8 mouse cellular contexts compared by ENCODE assay signal in genomic region chr10:70296531-70297366, GRCm38 (mm10). TPM values are rescaled to one million over a fixed set of nuclear protein-coding genes. Genes with fewer than 3 reads are reported as not detected.
DNase-seq lines count a peak whose midpoint lies in the region; ATAC-seq lines count a peak whose summit lies in the region.

No protein-coding gene starts in this region.

- H3K4me2 ChIP-seq in forebrain, embryonic 11.5 days (ENCODE audit: low read depth, low read length, severe bottlenecking), result 0 out of 2 replicates have a peak overlapping the region, but pooled peaks have one; percentile 31
- peak overlapping the region; percentile 41; the same call in 1 of the 2 replicates for H3K4me2 ChIP-seq in heart, embryonic 15.5 days
- 0 out of 2 replicates have a peak overlapping the region, but pooled peaks have one; percentile 22 for H3K4me2 ChIP-seq in liver, embryonic 12.5 days
- peak overlapping the region; percentile 34; the same call in 1 of the 2 replicates for H3K4me2 ChIP-seq in stomach, embryonic 15.5 days

- H3K4me1 ChIP-seq in forebrain, embryonic 11.5 days (replicated peaks; ENCODE audit: control insufficient read depth, insufficient read depth, low read length), result 0 out of 2 replicates have a peak, but pooled peaks cover 2% of the 10 kb centered on the region
- 0 out of 2 replicates have a peak, but pooled peaks cover 4% of the 10 kb centered on the region for H3K4me1 ChIP-seq in heart, embryonic 15.5 days (replicated peaks)
- H3K4me1 ChIP-seq in liver, embryonic 12.5 days, result 0 out of 2 replicates have a peak, but pooled peaks cover 4% of the 10 kb centered on the region
- H3K4me1 ChIP-seq in stomach, embryonic 15.5 days, result no peaks in the 10 kb centered on the region; the same call in 1 of the 2 replicates

- no peaks in the 10 kb centered on the region for H3K27me3 ChIP-seq in forebrain, embryonic 11.5 days (ENCODE audit: control insufficient read depth, insufficient read depth, low read length)
- H3K27me3 ChIP-seq in heart, embryonic 15.5 days, result no peaks in the 10 kb centered on the region; the same call in 1 of the 2 replicates
- peaks cover 4% of the 10 kb centered on the region; the same call in 1 of the 2 replicates for H3K27me3 ChIP-seq in liver, embryonic 12.5 days (replicated peaks)
- no peaks in the 10 kb centered on the region for H3K27me3 ChIP-seq in stomach, embryonic 15.5 days (replicated peaks)

- no peak overlapping the region; the same call in 1 of the 2 replicates for H3K9ac ChIP-seq in forebrain, embryonic 11.5 days (ENCODE audit: low read length)
- H3K9ac ChIP-seq in heart, embryonic 15.5 days, result no peak overlapping the region
- H3K9ac ChIP-seq in liver, embryonic 12.5 days, result no peak overlapping the region
- no peak overlapping the region for H3K9ac ChIP-seq in stomach, embryonic 15.5 days

- peak; percentile 33 for DNase-seq in c-Kit-negative CD71-positive TER-119-positive erythroid progenitor cells, embryonic 14.5 days (ENCODE audit: low read depth, low spot score)
- peak; percentile 85 for DNase-seq in forebrain, embryonic 11.5 days (ENCODE audit: low spot score)
- DNase-seq in kidney, postnatal 14 days, result peak; percentile 85
- DNase-seq in natural killer cell, adult 2 months (ENCODE audit: low spot score in 2 of 2), result peak; percentile 49 to 63

- peak; percentile 56 for ATAC-seq in CD4-positive, CD25-positive, alpha-beta regulatory T cell, adult 4 months
- ATAC-seq in forebrain, embryonic 11.5 days (replicated peaks; ENCODE audit: low FRiP score), result peak; percentile 71
- ATAC-seq in heart, embryonic 15.5 days (replicated peaks; ENCODE audit: insufficient number of reproducible peaks, insufficient read depth, low FRiP score, low read depth), result peak; percentile 82
- ATAC-seq in liver, embryonic 12.5 days, result peak; percentile 53
- peak; percentile 37 for ATAC-seq in stomach, embryonic 15.5 days (ENCODE audit: insufficient read depth, low FRiP score, low read depth)

- H3K9me3 ChIP-seq in forebrain, embryonic 11.5 days (ENCODE audit: control insufficient read depth, low read length), result no peaks in the 10 kb centered on the region
- H3K9me3 ChIP-seq in heart, embryonic 15.5 days (replicated peaks), result no peaks in the 10 kb centered on the region
- no peaks in the 10 kb centered on the region for H3K9me3 ChIP-seq in liver, embryonic 12.5 days (replicated peaks)
- H3K9me3 ChIP-seq in stomach, embryonic 15.5 days, result no peaks in the 10 kb centered on the region

- whole genome bisulfite sequencing in forebrain, embryonic 11.5 days, result 6% methylated on average over 20 of the region's 20 CpGs
- 7% methylated on average over 20 of the region's 20 CpGs for WGBS in heart, embryonic 15.5 days
- WGBS in liver, embryonic 12.5 days (ENCODE audit: insufficient replicate concordance), result 7% methylated on average over 19 of the region's 20 CpGs
- 6% methylated on average over 20 of the region's 20 CpGs for WGBS in stomach, embryonic 15.5 days

- H3K36me3 ChIP-seq in forebrain, embryonic 11.5 days (ENCODE audit: control insufficient read depth, insufficient read depth, low read length), result no peaks in the 10 kb centered on the region
- no peaks in the 10 kb centered on the region for H3K36me3 ChIP-seq in heart, embryonic 15.5 days
- no peaks in the 10 kb centered on the region for H3K36me3 ChIP-seq in liver, embryonic 12.5 days
- H3K36me3 ChIP-seq in stomach, embryonic 15.5 days, result no peaks in the 10 kb centered on the region

- no peak overlapping the region for H3K27ac ChIP-seq in forebrain, embryonic 11.5 days (ENCODE audit: low read depth, low read length)
- no peak overlapping the region for H3K27ac ChIP-seq in heart, embryonic 15.5 days
- no peak overlapping the region for H3K27ac ChIP-seq in liver, embryonic 12.5 days
- no peak overlapping the region for H3K27ac ChIP-seq in stomach, embryonic 15.5 days

- no peak overlapping the region for H3K4me3 ChIP-seq in forebrain, embryonic 11.5 days (ENCODE audit: low read depth, low read length)
- H3K4me3 ChIP-seq in heart, embryonic 15.5 days, result no peak overlapping the region
- H3K4me3 ChIP-seq in liver, embryonic 12.5 days, result no peak overlapping the region
- no peak overlapping the region for H3K4me3 ChIP-seq in stomach, embryonic 15.5 days (replicated peaks)

RNA-seq across cellular contexts. Expression of gene Slc16a9, which starts 51.8 kb away (rescaled TPM):
- polyA plus RNA-seq in CD4-positive, CD25-positive, alpha-beta regulatory T cell, adult 4 months (2017; shearing (Covaris generic)), result not detected
- polyA plus RNA-seq in forebrain, embryonic 11.5 days (2014; fragmentation: Nextera tagmentation; extraction: Ambion mirVana), result 0.25 and 0.29 TPM in 2 replicates
- polyA plus RNA-seq in heart, embryonic 15.5 days (2015; fragmentation: Nextera tagmentation; extraction: Ambion mirVana), result 0.96 and 1.9 TPM in 2 replicates
- 0.37 and 0.52 TPM in 2 replicates for polyA plus RNA-seq in liver, embryonic 12.5 days (2016; fragmentation: Nextera tagmentation; extraction: Ambion mirVana)
- 1.9 and 2.2 TPM in 2 replicates for polyA plus RNA-seq in stomach, embryonic 15.5 days (2015; fragmentation: Nextera tagmentation; extraction: Ambion mirVana)

Comparison
In these comparisons a context has a peak if more than half of its experiments do, and no peak if none do; other contexts are left out.
1. DNase-seq: peak in every context shown above with its lines; median percentile 85 in forebrain, embryonic 11.5 days; 85 in kidney, postnatal 14 days; 56 in natural killer cell, adult 2 months; 33 in c-Kit-negative CD71-positive TER-119-positive erythroid progenitor cells, embryonic 14.5 days.